Mouse (Mus musculus) embryonic facial prominence, embryonic 10.5 days (tissue): ENCODE measurements around the gene Lpcat1. TPM values are rescaled to one million over a fixed set of nuclear protein-coding genes. Genes with fewer than 3 reads are reported as not detected.

ENCODE experiments used
- DNase-seq: peaks from one replicate; pipeline ENCODE4 v3.0.0-alpha.2; 2017; ENCODE audit warnings: low spot score
- H3K27ac ChIP-seq: fragments of 300-500 bp; sonication (generic); replicated peaks from 2 replicates; pipeline ENCODE4 v1.5.1; 2016; ENCODE audit warnings: mild to moderate bottlenecking
- H3K27me3 ChIP-seq: fragments of 300-500 bp; sonication (generic); replicated peaks from 2 replicates; pipeline ENCODE4 v1.6.1; 2016; ENCODE audit warnings: low read depth, mild to moderate bottlenecking; ENCODE audit not compliant: poor library complexity, severe bottlenecking
- H3K36me3 ChIP-seq: fragments of 300-500 bp; sonication (generic); replicated peaks from 2 replicates; pipeline ENCODE4 v1.6.1; 2016; ENCODE audit warnings: mild to moderate bottlenecking, moderate library complexity
- H3K4me1 ChIP-seq: fragments of 300-500 bp; sonication (generic); 2 replicates; pipeline ENCODE4 v1.6.1; 2016
- H3K4me3 ChIP-seq: fragments of 300-500 bp; sonication (generic); 2 replicates; pipeline ENCODE4 v1.5.1; 2016; ENCODE audit warnings: mild to moderate bottlenecking, moderate library complexity
- H3K9me3 ChIP-seq: fragments of 300-500 bp; sonication (generic); 2 replicates; pipeline ENCODE4 v1.6.1; 2016; ENCODE audit warnings: mild to moderate bottlenecking
- whole genome bisulfite sequencing: fragments of 180-500 bp; shearing (Covaris S2); methylation state at CpG from one replicate; pipeline ENCODE4 v1.1.7; 2016; 5-methylcytosine and 5-hydroxymethylcytosine counted together
- polyA plus RNA-seq: library from polyadenylated mRNA; unstranded; fragments of >200 nt; fragmentation: Nextera tagmentation; extraction: Ambion mirVana; gene quantifications from 2 replicates; pipeline ENCODE4 v1.2.1, GENCODE M21; 2016

Lpcat1 gene
- polyA plus RNA-seq, 1 experiment from 2014 or later = 59.4 TPM

DNA sequence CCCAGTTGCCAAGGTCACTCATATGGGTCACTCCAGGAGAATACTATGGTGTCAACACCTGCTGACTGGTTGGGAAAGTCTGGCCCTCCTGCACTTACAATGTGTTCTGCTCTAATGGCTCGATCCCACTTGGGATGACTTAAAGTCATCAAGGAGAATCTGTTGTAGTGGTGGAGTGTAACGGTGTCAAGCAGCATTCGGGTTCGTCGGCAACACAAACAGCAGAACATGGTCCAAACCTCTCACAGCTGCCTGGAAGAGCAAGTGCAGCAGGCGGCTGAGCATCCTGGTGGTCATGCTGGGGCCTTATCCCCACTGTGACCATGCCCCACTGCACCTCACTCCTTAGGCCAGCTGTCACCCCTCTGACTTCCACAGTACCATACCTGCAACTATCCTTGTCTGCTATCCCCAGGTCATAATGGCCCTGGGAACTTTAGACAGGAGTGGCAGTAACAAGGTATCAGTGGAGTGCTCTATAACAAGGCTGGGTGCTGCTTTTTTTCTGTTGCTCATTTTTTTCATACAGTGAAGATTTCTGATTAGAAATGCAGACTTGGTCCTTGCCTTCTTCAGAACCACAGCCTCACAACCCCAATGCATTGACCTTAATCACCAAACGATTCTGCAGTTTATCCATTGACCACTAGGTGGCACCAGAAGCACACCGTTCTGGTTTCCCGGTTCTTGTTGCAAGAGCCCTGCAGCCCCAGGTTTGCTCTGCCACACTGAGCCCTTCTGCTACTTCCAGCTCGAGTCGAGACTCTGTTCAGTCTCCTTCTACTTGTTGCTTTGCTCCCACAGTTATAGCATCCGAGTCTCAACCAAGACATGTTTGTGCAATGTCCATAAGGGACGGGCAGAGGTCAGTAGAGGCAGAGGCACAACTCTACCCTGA lies 46.0 kb downstream of the Lpcat1 start:
- Histone ChIP-seq H3K27me3 (no peaks in the 10 kb centered on the region), H3K4me3 (no peak overlapping the region), H3K27ac (no peak overlapping the region), H3K9me3 (no peaks in the 10 kb centered on the region), H3K4me1 (no peaks in the 10 kb centered on the region), H3K36me3 (peaks cover 91% of the 10 kb centered on the region)
- 61% methylated on average over 13 of the region's 13 CpGs for WGBS
- DNase-seq = peak; percentile 82

DNA sequence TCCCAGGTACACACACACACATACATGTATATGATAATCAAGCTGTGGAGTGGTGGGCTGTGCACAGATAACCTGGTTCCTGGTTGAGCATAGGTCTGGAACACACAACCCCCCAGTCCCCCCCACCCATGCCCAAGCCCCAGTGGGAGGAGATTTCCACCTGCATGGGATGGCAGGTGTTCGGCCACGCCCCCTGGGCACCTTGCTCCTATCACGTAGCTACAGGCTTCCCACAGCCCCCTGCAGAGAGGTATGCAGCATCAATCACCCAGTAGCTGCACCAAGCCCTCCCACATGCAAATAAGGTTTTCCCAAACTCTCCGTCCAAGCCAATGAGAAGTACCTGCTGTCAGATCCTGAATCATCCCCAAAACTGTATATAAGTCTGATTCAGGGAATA lies 49.9 kb downstream of the Lpcat1 start:
- Histone ChIP-seq H3K27me3 (no peaks in the 10 kb centered on the region), H3K4me1 (no peaks in the 10 kb centered on the region), H3K27ac (no peak overlapping the region), H3K36me3 (peaks cover 52% of the 10 kb centered on the region), H3K9me3 (no peaks in the 10 kb centered on the region), H3K4me3 (no peak overlapping the region)
- DNase-seq = no peak
- 73% methylated on average over 4 of the region's 4 CpGs for WGBS

DNA sequence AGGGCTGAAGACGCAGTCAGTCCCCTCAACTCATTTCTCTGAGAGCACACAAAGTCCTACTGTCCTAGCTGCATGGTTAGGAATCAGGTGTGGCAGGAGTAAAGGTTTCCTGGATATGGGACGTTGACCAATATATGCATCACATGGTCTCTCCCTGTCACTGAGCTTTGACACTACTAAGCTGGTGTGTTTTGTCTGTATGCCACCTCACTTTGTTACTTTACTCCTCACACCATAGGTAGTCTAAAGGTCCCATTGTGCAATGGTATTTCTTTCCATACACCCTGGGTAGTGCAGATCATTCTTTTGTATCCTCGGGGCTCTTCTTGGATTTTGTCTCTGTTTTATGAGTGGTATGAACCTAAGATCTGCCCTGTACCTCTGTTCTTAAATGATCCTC lies 66.7 kb downstream of the Lpcat1 start:
- Histone ChIP-seq H3K36me3 (no peaks in the 10 kb centered on the region), H3K27me3 (peaks cover 50% of the 10 kb centered on the region), H3K27ac (no peak overlapping the region), H3K9me3 (no peaks in the 10 kb centered on the region), H3K4me1 (peaks cover 11% of the 10 kb centered on the region), H3K4me3 (no peak overlapping the region)
- no peak for DNase-seq
- WGBS = 87% methylated on average over 3 of the region's 3 CpGs

DNA sequence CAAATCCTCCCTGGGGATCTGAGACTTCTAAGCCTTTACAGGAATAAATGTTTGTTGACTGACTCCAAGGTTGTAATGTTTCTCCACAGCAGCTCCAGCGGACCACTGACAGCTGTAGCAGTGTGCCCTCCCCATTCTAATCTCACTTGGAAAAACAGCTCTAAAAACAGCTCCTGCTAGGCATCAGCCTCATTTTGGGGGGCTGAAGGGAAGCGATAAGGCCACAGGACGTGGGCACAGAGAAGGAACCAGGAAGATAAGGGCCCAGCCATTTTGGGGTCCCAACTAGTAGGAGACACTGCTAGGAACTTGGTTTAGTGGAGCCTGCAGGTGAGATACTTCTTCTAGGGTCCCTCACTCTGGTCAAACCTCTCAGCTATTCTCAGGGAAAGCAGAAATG lies 68.3 kb downstream of the Lpcat1 start:
- peaks cover 55% of the 10 kb centered on the region for H3K27me3 ChIP-seq
- no peaks in the 10 kb centered on the region for H3K9me3 ChIP-seq
- H3K4me1 ChIP-seq = peaks cover 11% of the 10 kb centered on the region
- H3K27ac ChIP-seq = no peak overlapping the region
- no peak for DNase-seq
- H3K4me3 ChIP-seq = no peak overlapping the region
- WGBS = 56% methylated on average over 3 of the region's 3 CpGs
- H3K36me3 ChIP-seq = no peaks in the 10 kb centered on the region

DNA sequence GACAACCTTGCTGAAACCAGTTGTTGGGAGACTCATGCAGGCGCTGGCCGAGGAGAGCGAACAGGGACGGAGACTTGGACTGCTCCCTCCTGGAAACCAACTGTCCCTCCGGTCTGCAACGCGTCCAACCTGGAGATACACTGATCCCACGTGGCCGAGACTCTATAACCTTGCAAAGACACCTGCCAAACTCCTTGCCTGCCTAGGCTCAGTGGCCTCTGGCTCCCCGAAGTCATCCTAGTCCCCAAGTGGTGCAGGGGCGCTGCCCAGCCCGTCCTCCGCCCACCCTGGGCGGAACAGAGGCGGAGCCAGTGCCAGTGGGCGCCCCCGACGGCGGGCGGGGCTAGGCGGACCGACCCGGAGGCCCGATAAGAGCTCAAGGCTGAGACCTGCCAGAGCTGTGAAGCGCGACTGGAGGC lies 69.4 kb downstream of the Lpcat1 start, which contains the start of gene Slc6a3:
Gene Slc6a3 (plus strand): TSS at position 345 of the 419 bp plus-strand sequence.
- Histone ChIP-seq H3K36me3 (no peaks in the 10 kb centered on the region), H3K4me1 (peaks cover 11% of the 10 kb centered on the region), H3K27ac (no peak within 1 kb of the TSS), H3K4me3 (peak within 1 kb of the TSS; percentile 57), H3K9me3 (no peaks in the 10 kb centered on the region), H3K27me3 (peaks cover 55% of the 10 kb centered on the region)
- WGBS = under 1% methylated on average over 26 of the region's 26 CpGs
- peak; percentile 66 for DNase-seq

DNA sequence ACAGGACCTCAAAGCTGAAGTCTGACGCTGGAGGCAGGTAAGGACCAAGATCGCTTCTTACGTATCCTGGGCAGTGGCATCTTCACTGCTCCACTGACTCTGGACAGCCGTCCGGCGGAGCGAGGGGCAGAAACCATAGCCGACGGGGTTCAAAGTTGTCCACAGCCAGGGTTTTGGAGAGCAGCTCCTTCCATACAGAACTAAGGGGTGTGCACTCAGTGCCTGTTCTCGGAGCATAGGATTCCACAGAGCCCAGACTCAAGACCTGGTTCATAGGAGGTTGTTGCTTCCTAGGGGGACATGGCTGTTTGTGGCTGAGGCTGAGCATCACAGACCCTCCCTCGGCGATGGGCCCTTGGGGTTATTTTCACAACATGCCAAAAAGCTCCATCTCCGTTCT lies 69.8 kb downstream of the Lpcat1 start:
- 20% methylated on average over 13 of the region's 13 CpGs for WGBS
- no peak for DNase-seq
- H3K9me3 ChIP-seq = no peaks in the 10 kb centered on the region
- no peaks in the 10 kb centered on the region for H3K36me3 ChIP-seq
- peak overlapping the region; percentile 57 for H3K4me3 ChIP-seq
- H3K27ac ChIP-seq = no peak overlapping the region
- peaks cover 55% of the 10 kb centered on the region for H3K27me3 ChIP-seq
- H3K4me1 ChIP-seq = peaks cover 11% of the 10 kb centered on the region

DNA sequence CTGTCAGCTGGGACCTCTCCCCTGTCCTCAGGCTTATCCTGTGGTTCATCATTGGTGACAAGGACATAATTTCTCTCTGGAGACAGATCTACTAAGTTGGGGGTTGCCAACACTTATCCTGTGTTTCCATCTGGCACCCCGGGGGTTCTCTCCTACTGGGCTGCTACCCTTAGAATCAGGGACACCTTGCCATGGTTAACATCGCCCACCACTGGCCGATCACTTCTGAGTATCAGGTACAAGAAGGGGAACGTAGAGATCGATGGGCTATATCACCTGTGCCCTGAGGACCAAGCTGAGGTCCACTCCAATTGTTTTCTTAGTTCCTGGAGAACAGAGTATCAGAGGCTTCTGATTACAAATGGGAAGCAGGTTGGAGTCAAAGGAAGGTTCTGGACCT lies 97.2 kb downstream of the Lpcat1 start:
- DNase-seq = no peak
- Histone ChIP-seq H3K4me1 (no peaks in the 10 kb centered on the region), H3K27ac (no peak overlapping the region), H3K4me3 (no peak overlapping the region), H3K27me3 (no peaks in the 10 kb centered on the region), H3K36me3 (no peaks in the 10 kb centered on the region), H3K9me3 (no peaks in the 10 kb centered on the region)
- 85% methylated on average over 5 of the region's 5 CpGs for WGBS

Other genes starting within 250 kb of the Lpcat1 start
- 3.8 and 4.1 TPM in 2 replicates for gene Irx4, start 206.7 kb upstream of the Lpcat1 start, polyA plus RNA-seq
- 135 and 140 TPM in 2 replicates for gene Mrpl36, start 138.7 kb upstream of the Lpcat1 start, polyA plus RNA-seq
- gene Ndufs6, start 138.7 kb upstream of the Lpcat1 start, polyA plus RNA-seq = 401 and 406 TPM in 2 replicates
- 0.20 TPM in 1 of 2 replicates, not detected in the other for gene Slc6a3, start 69.5 kb downstream of the Lpcat1 start, polyA plus RNA-seq
- 98.9 and 103 TPM in 2 replicates for gene Clptm1l, start 136.8 kb downstream of the Lpcat1 start, polyA plus RNA-seq
- 9.2 and 10.4 TPM in 2 replicates for gene Tert, start 159.7 kb downstream of the Lpcat1 start, polyA plus RNA-seq
- not detected in 2 replicates for gene Slc6a18, start 210.8 kb downstream of the Lpcat1 start, polyA plus RNA-seq
- 0.08 and 0.34 TPM in 2 replicates for gene Slc6a19, start 237.7 kb downstream of the Lpcat1 start, polyA plus RNA-seq